Mouse (Mus musculus) heart, adult 2 months (tissue): ENCODE measurements around the gene R3hdm2. TPM values are rescaled to one million over a fixed set of nuclear protein-coding genes. Genes with fewer than 3 reads are reported as not detected.

Experiments
- DNase-seq, 2 experiments: peaks; one replicate each; pipeline ENCODE4 v3.0.0; 2021
- H3K27ac ChIP-seq: fragments of 200-600 bp; 2 replicates; pipeline ENCODE4 v1.8.1; 2022
- H3K27me3 ChIP-seq: fragments of 200-500 bp; 2 replicates; pipeline ENCODE4 v1.6.1; 2012; ENCODE audit warnings: mild to moderate bottlenecking, low read length, inconsistent platforms, mixed read lengths; ENCODE audit not compliant: control insufficient read depth, insufficient read depth
- H3K36me3 ChIP-seq: fragments of 200-500 bp; 2 replicates; pipeline ENCODE4 v1.6.1; 2012; ENCODE audit warnings: low read length, inconsistent platforms; ENCODE audit not compliant: control insufficient read depth, insufficient read depth
- H3K4me1 ChIP-seq: fragments of 200-500 bp; 2 replicates; pipeline ENCODE4 v1.6.1; 2011; ENCODE audit warnings: low read length; ENCODE audit not compliant: control insufficient read depth, insufficient read depth
- H3K4me3 ChIP-seq: fragments of 200-600 bp; 2 replicates; pipeline ENCODE4 v1.8.1; 2022
- H3K79me2 ChIP-seq: fragments of 200-500 bp; replicated peaks from 2 replicates; pipeline ENCODE4 v1.6.1; 2012; ENCODE audit warnings: mild to moderate bottlenecking, inconsistent platforms, low read length, moderate library complexity, mixed read lengths; ENCODE audit not compliant: control insufficient read depth, insufficient read depth
- H3K9ac ChIP-seq: fragments of 200-500 bp; 2 replicates; pipeline ENCODE4 v1.6.1; 2012; ENCODE audit warnings: low read depth, mild to moderate bottlenecking, control low read depth, inconsistent platforms, low read length, mixed read lengths
- CTCF ChIP-seq: fragments of 200-600 bp; IDR thresholded peaks from 2 replicates; pipeline ENCODE4 v1.8.1; 2022; ENCODE audit warnings: antibody characterized with exemption, mild to moderate bottlenecking, moderate library complexity
- EP300 ChIP-seq: fragments of 200-500 bp; IDR thresholded peaks from 2 replicates; pipeline ENCODE4 v1.6.1; 2011; ENCODE audit warnings: low read depth, low read length, control low read depth; ENCODE audit not compliant: insufficient read depth
- POLR2A ChIP-seq: fragments of 200-500 bp; IDR thresholded peaks from 2 replicates; pipeline ENCODE4 v1.6.1; 2011; ENCODE audit warnings: mild to moderate bottlenecking, low read depth, low read length, control low read depth; ENCODE audit not compliant: insufficient read depth
- WGBS: fragments of 180-500 bp; shearing (Covaris S2); methylation state at CpG from one replicate; pipeline ENCODE4 v1.1.7; 2018; 5-methylcytosine and 5-hydroxymethylcytosine counted together
- intact Hi-C: fragments of 180-260 bp; cut with DNase I; formaldehyde crosslinking; loops from one replicate; pipeline ENCODE4 v1.15.1; 2025
- polyA plus RNA-seq: library from polyadenylated mRNA; depleted of rRNA; stranded (reverse); fragments of >200 nt; gene quantifications from 2 replicates; pipeline ENCODE4 v1.2.3, GENCODE M21; 2012
- total RNA-seq, 2 experiments: library from RNA; stranded (reverse); gene quantifications; 2 replicates each; pipeline ENCODE4 v1.2.3; 2021

The R3hdm2 gene
- total and polyA plus RNA-seq, 3 experiments = 151 to 171 (median 154) TPM

GRCm38 (mm10) chr10:127521611-127522080 lies 141.5 kb downstream of the R3hdm2 start:
- WGBS = 6% methylated on average over 12 of the region's 12 CpGs
- peaks cover 3% of the 10 kb centered on the region; the same call in 1 of the 2 replicates for H3K4me1 ChIP-seq
- DNase-seq = no peak
- TF ChIP-seq POLR2A = no peak
- TF ChIP-seq EP300 = no peak
- TF ChIP-seq CTCF = no peak
- H3K79me2 ChIP-seq = no peaks in the 10 kb centered on the region
- H3K36me3 ChIP-seq = no peaks in the 10 kb centered on the region
- intact Hi-C loops = no loop called here
- peaks cover 13% of the 10 kb centered on the region for H3K27me3 ChIP-seq
- H3K27ac ChIP-seq = peak overlapping the region; percentile 73
- peak overlapping the region; percentile 94 for H3K4me3 ChIP-seq
- peak overlapping the region; percentile 86 for H3K9ac ChIP-seq

GRCm38 (mm10) chr10:127522088-127522581 lies 142.0 kb downstream of the R3hdm2 start, which contains the start of gene Shmt2:
Gene Shmt2 (minus strand): TSS chr10:127522444.
- under 1% methylated on average over 21 of the region's 21 CpGs for WGBS
- peak; percentile 77 for TF ChIP-seq POLR2A
- TF ChIP-seq EP300 = no peak
- intact Hi-C loops = no loop called here
- Histone ChIP-seq H3K9ac (peak within 1 kb of the TSS; percentile 86), H3K79me2 (no peaks in the 10 kb centered on the region), H3K36me3 (no peaks in the 10 kb centered on the region), H3K4me3 (peak within 1 kb of the TSS; percentile 94), H3K27me3 (peaks cover 17% of the 10 kb centered on the region), H3K4me1 (peaks cover 3% of the 10 kb centered on the region; the same call in 1 of the 2 replicates), H3K27ac (peak within 1 kb of the TSS; percentile 73)
- DNase-seq = peak; percentile 81 to 83

- Histone ChIP-seq H3K79me2 (no peaks in the 10 kb centered on the region), H3K4me1 (peaks cover 3% of the 10 kb centered on the region; the same call in 1 of the 2 replicates), H3K9ac (no peak overlapping the region), H3K27me3 (peaks cover 29% of the 10 kb centered on the region), H3K27ac (no peak overlapping the region), H3K36me3 (no peaks in the 10 kb centered on the region), H3K4me3 (no peak overlapping the region)
- intact Hi-C loops = no loop called here
- TF ChIP-seq POLR2A = no peak
- no peak for TF ChIP-seq EP300
- no peak for TF ChIP-seq CTCF
- DNase-seq = no peak
- 19% methylated on average over 23 of the region's 23 CpGs for WGBS
These were observed 144.6 kb downstream of the R3hdm2 start for GRCm38 (mm10) chr10:127524646-127525255.

GRCm38 (mm10) chr10:127526048-127526447 lies 145.9 kb downstream of the R3hdm2 start:
- Histone ChIP-seq H3K27ac (no peak overlapping the region), H3K27me3 (peaks cover 29% of the 10 kb centered on the region), H3K36me3 (no peaks in the 10 kb centered on the region), H3K4me1 (peaks cover 3% of the 10 kb centered on the region; the same call in 1 of the 2 replicates), H3K4me3 (no peak overlapping the region; the same call in 1 of the 2 replicates), H3K9ac (no peak overlapping the region), H3K79me2 (no peaks in the 10 kb centered on the region)
- DNase-seq = no peak
- no peak for TF ChIP-seq EP300
- 8% methylated on average over 26 of the region's 26 CpGs for WGBS
- intact Hi-C loops = no loop called here

- Histone ChIP-seq H3K4me1 (no peaks in the 10 kb centered on the region; the same call in 1 of the 2 replicates), H3K36me3 (no peaks in the 10 kb centered on the region), H3K9ac (no peak overlapping the region), H3K27ac (no peak overlapping the region), H3K27me3 (peaks cover 31% of the 10 kb centered on the region), H3K4me3 (no peak overlapping the region; the same call in 1 of the 2 replicates), H3K79me2 (no peaks in the 10 kb centered on the region)
- 8% methylated on average over 26 of the region's 26 CpGs for WGBS
- peak; percentile 51 to 65 for DNase-seq
- intact Hi-C loops = no loop called here
- TF ChIP-seq EP300 = no peak
- TF ChIP-seq POLR2A = no peak
- peak; percentile 68 for TF ChIP-seq CTCF
These were observed 146.6 kb downstream of the R3hdm2 start for GRCm38 (mm10) chr10:127526681-127527080.

- 21% methylated on average over 17 of the region's 17 CpGs for WGBS
- intact Hi-C loops = no loop called here
- TF ChIP-seq EP300 (no peak), POLR2A (no peak), CTCF (no peak)
- Histone ChIP-seq H3K79me2 (no peaks in the 10 kb centered on the region), H3K9ac (no peak overlapping the region), H3K27me3 (peaks cover 33% of the 10 kb centered on the region), H3K27ac (no peak overlapping the region), H3K36me3 (no peaks in the 10 kb centered on the region), H3K4me1 (no peaks in the 10 kb centered on the region; the same call in 1 of the 2 replicates), H3K4me3 (no peak overlapping the region)
- no peak for DNase-seq
These were observed 147.4 kb downstream of the R3hdm2 start for GRCm38 (mm10) chr10:127527481-127527880.
